Mouse (Mus musculus) hindbrain, embryonic 16.5 days (tissue): ENCODE data around the gene Pcsk5. TPM values are rescaled to one million over a fixed set of nuclear protein-coding genes. Genes with fewer than 3 reads are reported as not detected.

Experiments used
- ATAC-seq: fragments of 200-750 bp; cut with Nextera tagmentation; 2 replicates; pipeline ENCODE4 v1.8.0; 2017; ENCODE audit warnings: moderate TSS enrichment, moderate library complexity
- H3K27ac ChIP-seq: fragments of 300-500 bp; sonication (generic); 2 replicates; pipeline ENCODE4 v1.5.1; 2014; ENCODE audit warnings: low read depth, mild to moderate bottlenecking, control low read depth, low read length, moderate library complexity
- H3K27me3 ChIP-seq: fragments of 300-500 bp; sonication (generic); replicated peaks from 2 replicates; pipeline ENCODE4 v1.6.1; 2014; ENCODE audit warnings: low read length; ENCODE audit not compliant: control insufficient read depth, insufficient read depth
- H3K36me3 ChIP-seq: fragments of 300-500 bp; sonication (generic); 2 replicates; pipeline ENCODE4 v1.6.1; 2014; ENCODE audit warnings: mild to moderate bottlenecking, low read length, moderate library complexity, mixed read lengths; ENCODE audit not compliant: control insufficient read depth, insufficient read depth
- H3K4me1 ChIP-seq: fragments of 300-500 bp; sonication (generic); 2 replicates; pipeline ENCODE4 v1.6.1; 2014; ENCODE audit warnings: low read depth, low read length; ENCODE audit not compliant: control insufficient read depth, insufficient read depth
- H3K4me2 ChIP-seq: fragments of 300-500 bp; sonication (generic); 2 replicates; pipeline ENCODE4 v1.6.1; 2014; ENCODE audit warnings: mild to moderate bottlenecking, low read length, control low read depth, moderate library complexity
- H3K4me3 ChIP-seq: fragments of 300-500 bp; sonication (generic); 2 replicates; pipeline ENCODE4 v1.5.1; 2014; ENCODE audit warnings: mild to moderate bottlenecking, low read length, control low read depth, moderate library complexity
- H3K9ac ChIP-seq: fragments of 300-500 bp; sonication (generic); 2 replicates; pipeline ENCODE4 v1.6.1; 2014; ENCODE audit warnings: low read depth, mild to moderate bottlenecking, control low read depth, low read length, moderate library complexity
- H3K9me3 ChIP-seq: fragments of 300-500 bp; sonication (generic); 2 replicates; pipeline ENCODE4 v1.6.1; 2014; ENCODE audit warnings: mild to moderate bottlenecking, low read length, moderate library complexity; ENCODE audit not compliant: control insufficient read depth
- WGBS: fragments of 180-500 bp; shearing (Covaris S2); extraction: QIAGEN DNeasy Blood & Tissue Kit; methylation state at CpG from one replicate; pipeline ENCODE4 v1.1.7; 2014; 5-methylcytosine and 5-hydroxymethylcytosine counted together
- polyA plus RNA-seq: library from polyadenylated mRNA; unstranded; fragments of >200 nt; fragmentation: Nextera tagmentation; extraction: Ambion mirVana; gene quantifications from 2 replicates; pipeline ENCODE4 v1.2.1, GENCODE M21; 2015

The Pcsk5 gene
- polyA plus RNA-seq, 1 experiment from 2014 or later: 11.7 TPM

DNA sequence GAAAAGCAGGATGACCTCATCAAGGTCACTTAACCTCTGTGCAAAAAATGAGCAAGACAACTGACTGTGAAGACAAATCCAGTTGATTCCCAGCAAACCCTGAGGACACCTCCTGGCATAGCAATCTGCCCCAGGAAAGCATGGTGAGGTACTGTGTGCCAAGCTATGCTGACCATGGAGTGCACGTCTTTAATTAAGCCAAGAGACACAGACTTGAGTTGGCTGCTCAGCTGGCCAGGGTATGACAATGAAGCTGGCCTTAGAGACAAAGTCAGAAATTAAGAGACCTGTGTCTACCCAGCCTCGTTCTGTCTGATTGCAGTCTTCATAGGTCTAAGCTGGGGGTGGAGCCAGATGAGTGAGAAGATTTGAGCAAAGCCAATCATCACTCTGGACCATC is 72.4 kb downstream of the Pcsk5 start:
- no peak for ATAC-seq
- Histone ChIP-seq H3K9me3 (no peaks in the 10 kb centered on the region), H3K36me3 (no peaks in the 10 kb centered on the region), H3K4me2 (no peak overlapping the region), H3K4me1 (no peaks in the 10 kb centered on the region), H3K4me3 (no peak overlapping the region), H3K27ac (no peak overlapping the region), H3K27me3 (no peaks in the 10 kb centered on the region), H3K9ac (no peak overlapping the region)
- WGBS: 91% methylated on average over 2 of the region's 2 CpGs

DNA sequence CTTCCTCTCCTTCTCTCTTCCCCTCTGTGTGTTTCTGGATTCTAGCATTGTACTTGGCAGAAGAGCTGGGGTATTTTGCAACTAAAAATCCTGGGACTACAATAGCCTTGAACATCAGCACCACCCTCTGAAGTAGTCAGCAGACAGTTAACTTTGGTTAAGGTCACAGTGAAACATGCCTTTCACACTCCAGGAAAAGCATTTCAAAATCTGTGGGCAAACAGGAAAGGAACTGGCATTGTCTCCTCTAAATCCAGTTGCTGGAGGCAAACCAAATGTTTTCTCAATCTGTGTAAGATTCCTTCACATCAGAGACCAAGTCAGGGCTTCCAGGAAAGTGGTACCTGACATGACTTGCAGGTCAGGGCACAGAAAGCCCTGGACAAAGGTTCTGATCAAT is 74.7 kb downstream of the Pcsk5 start:
- no peaks in the 10 kb centered on the region for H3K9me3 ChIP-seq
- no peak for ATAC-seq
- H3K4me1 ChIP-seq: no peaks in the 10 kb centered on the region
- H3K36me3 ChIP-seq: no peaks in the 10 kb centered on the region
- no peak overlapping the region for H3K27ac ChIP-seq
- no peak overlapping the region for H3K4me2 ChIP-seq
- no peak overlapping the region for H3K9ac ChIP-seq
- no peaks in the 10 kb centered on the region for H3K27me3 ChIP-seq
- no peak overlapping the region for H3K4me3 ChIP-seq

DNA sequence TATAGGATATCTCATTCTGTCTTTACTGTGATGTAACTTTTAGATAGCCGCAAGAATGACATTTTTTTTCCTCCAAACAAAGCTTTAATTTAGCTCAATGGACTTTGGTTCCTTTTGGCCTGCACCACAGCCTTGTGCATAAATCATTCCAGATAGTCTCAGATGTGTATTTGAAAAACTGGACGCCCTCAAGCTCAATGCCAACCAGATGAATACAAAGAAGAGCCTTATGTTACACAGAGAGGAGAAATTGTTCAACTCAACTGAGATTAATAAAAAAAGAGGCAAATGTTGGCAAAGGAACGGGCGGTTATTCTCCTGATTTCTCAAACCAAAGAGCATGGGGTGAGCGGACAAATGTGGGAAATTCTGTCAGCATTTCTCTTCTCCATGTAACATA is 75.8 kb downstream of the Pcsk5 start:
- H3K9me3 ChIP-seq: no peaks in the 10 kb centered on the region
- no peak overlapping the region for H3K27ac ChIP-seq
- 0 out of 2 replicates have a peak, but pooled peaks have one; percentile 30 for ATAC-seq
- H3K4me2 ChIP-seq: no peak overlapping the region
- no peaks in the 10 kb centered on the region for H3K27me3 ChIP-seq
- no peak overlapping the region for H3K4me3 ChIP-seq
- 55% methylated on average over 5 of the region's 5 CpGs for WGBS
- no peak overlapping the region for H3K9ac ChIP-seq
- no peaks in the 10 kb centered on the region for H3K4me1 ChIP-seq
- H3K36me3 ChIP-seq: no peaks in the 10 kb centered on the region

DNA sequence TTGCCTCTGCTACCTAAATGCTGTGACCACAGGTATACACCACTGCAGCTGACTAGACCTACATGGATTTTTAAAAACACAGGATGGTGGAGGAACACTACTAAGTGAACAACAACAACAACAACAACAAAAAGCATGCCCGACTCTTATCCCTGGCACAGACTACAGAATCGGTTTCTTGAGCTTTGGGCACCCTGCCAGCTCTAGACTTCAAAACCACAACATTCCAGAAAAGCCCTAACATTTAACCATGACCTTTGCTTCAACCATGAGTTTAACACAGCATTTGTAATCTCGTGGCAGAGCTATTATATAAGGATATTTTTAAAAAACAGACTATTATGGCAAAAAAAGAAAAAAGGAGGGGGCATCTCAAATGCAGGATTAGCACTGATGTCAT is 84.6 kb downstream of the Pcsk5 start:
- Histone ChIP-seq H3K9me3 (no peaks in the 10 kb centered on the region), H3K36me3 (no peaks in the 10 kb centered on the region), H3K4me1 (no peaks in the 10 kb centered on the region), H3K27ac (no peak overlapping the region), H3K27me3 (no peaks in the 10 kb centered on the region), H3K9ac (no peak overlapping the region), H3K4me2 (no peak overlapping the region), H3K4me3 (no peak overlapping the region)
- no peak for ATAC-seq
- 47% methylated on average over 3 of the region's 3 CpGs for WGBS

DNA sequence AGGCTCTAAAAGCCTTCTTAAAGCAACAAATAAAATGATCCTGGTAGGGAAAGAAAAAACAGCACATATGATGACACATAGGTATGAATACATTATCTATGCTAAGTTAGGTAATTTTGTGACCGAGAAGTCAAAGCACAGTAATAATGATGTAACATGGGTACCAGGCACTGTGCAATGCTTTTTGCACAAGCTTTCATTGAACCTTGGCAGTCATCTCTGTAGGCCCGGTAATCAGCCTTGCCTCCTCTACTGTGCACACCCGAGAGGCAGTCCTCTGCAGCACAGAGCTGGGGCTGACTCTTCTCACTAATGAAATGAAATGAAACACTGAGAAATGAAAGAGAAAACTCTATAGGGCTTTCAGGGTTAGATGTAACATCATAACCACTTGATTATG is 89.1 kb downstream of the Pcsk5 start:
- Histone ChIP-seq H3K27ac (no peak overlapping the region), H3K9ac (no peak overlapping the region), H3K27me3 (no peaks in the 10 kb centered on the region), H3K4me3 (no peak overlapping the region), H3K36me3 (no peaks in the 10 kb centered on the region), H3K4me1 (no peaks in the 10 kb centered on the region), H3K4me2 (no peak overlapping the region), H3K9me3 (no peaks in the 10 kb centered on the region)
- ATAC-seq: no peak
- 84% methylated on average over 3 of the region's 3 CpGs for WGBS

DNA sequence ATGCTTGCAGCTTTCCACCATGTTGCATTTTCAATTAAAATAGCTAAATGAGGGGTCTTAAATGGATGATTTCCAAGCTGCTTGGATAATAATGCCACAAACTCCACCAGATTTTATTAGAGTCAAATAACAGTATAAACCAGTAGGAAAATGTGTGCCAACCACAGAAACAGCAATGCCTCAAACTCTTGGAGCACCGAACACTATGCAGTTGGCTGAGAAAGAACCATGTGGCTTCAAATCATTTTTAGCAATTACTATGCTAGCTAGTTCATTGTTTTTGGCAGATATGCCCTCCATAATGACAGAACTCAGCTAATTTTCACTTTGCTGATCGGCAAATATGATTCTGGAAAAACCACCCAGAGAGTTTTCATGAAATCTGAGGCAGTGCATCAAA is 92.1 kb downstream of the Pcsk5 start:
- Histone ChIP-seq H3K4me3 (no peak overlapping the region), H3K27ac (no peak overlapping the region), H3K4me1 (no peaks in the 10 kb centered on the region), H3K4me2 (no peak overlapping the region), H3K9me3 (no peaks in the 10 kb centered on the region), H3K27me3 (no peaks in the 10 kb centered on the region), H3K36me3 (no peaks in the 10 kb centered on the region), H3K9ac (no peak overlapping the region)
- 90% methylated on average over 2 of the region's 2 CpGs for WGBS
- no peak for ATAC-seq

DNA sequence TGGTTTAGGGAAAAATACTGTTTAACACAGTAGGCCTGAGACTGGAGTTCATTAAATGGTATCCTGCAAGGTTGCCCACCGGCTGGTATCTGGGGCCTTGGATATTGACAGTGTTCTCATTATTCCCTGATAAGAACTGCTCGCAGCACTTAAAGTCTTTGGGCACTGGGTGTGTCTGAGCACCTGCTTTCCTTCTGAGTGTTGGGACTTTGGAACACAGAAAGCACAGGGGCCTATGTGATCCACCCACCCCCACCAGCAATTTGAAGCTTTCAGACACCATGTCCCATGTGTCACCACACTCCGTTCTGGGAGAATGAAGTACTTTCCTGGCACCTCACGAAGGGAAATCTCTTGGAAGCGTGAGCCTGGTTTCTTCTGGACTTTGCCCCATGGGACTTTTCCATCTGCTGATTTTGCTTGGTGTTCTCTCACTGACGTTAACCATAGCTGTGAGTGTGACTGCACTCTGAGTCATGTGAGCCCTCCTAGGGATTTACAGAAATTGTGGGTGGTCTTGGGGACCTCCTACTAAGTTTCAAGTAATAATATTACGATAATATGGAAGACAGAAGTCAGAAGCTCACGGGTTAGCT is 92.9 kb downstream of the Pcsk5 start:
- Histone ChIP-seq H3K9ac (no peak overlapping the region), H3K36me3 (no peaks in the 10 kb centered on the region), H3K4me1 (no peaks in the 10 kb centered on the region), H3K4me2 (no peak overlapping the region), H3K27ac (no peak overlapping the region), H3K4me3 (no peak overlapping the region), H3K27me3 (no peaks in the 10 kb centered on the region), H3K9me3 (no peaks in the 10 kb centered on the region)
- no peak for ATAC-seq
- 87% methylated on average over 8 of the region's 8 CpGs for WGBS

DNA sequence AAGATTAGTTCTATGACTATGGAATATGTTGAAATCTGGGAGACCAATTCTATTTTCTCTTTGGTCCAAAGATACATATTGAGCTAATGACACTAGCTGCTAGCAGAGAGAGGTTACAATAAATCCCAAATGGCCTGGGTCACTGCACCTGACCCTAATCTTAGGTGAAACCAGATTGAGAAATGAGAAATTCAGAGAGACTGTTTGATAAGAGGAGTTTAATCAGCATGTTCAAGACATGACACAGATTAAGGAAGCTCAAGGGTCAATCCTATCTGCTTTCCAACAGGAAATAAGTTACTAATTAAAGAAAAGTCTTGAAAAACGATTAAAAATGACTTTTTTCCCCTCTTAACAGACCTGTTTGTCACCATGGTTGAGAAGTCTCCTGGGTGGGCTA is 96.0 kb downstream of the Pcsk5 start:
- 53% methylated on average over 1 of the region's 1 CpGs for WGBS

DNA sequence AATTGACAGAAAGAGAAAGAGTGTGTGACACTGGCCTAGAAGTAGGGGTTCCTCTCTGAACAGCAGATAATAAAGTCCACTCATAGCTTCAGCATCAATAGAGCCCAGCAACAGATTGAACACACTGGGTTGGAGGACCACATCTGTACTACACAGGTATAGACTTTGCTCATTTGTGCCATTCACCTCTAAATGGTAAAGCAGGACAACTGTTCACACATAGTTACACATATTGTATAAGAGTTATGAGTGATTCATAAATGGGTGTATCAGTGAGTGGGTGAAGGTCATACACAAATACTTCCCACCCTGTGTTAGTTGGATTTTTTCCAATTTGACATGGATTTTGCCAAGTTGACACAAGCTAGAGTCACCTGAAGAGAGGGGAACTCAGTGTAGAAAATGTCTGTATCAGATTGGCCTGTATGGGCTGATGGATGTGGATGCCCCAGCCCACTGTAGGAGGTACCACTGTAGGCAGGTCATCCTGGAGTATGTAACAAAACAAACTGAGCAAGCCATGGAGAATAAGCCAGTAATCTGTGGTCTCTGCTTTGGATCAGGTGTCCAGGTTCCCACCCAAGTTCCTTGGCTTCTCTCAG is 104.7 kb downstream of the Pcsk5 start:
- ATAC-seq: no peak
- Histone ChIP-seq H3K4me1 (no peaks in the 10 kb centered on the region), H3K27me3 (no peaks in the 10 kb centered on the region)

More for the DNA sequence above, 96.0 kb downstream of the Pcsk5 start:
- H3K4me1 ChIP-seq: no peaks in the 10 kb centered on the region
- no peak overlapping the region for H3K4me3 ChIP-seq
- H3K27ac ChIP-seq: no peak overlapping the region
- ATAC-seq: no peak
- no peak overlapping the region for H3K4me2 ChIP-seq
- no peaks in the 10 kb centered on the region for H3K36me3 ChIP-seq
- no peaks in the 10 kb centered on the region for H3K27me3 ChIP-seq
- H3K9ac ChIP-seq: no peak overlapping the region
- H3K9me3 ChIP-seq: no peaks in the 10 kb centered on the region

More for the DNA sequence above, 104.7 kb downstream of the Pcsk5 start:
- H3K4me3 ChIP-seq: no peak overlapping the region
- H3K4me2 ChIP-seq: no peak overlapping the region
- H3K9me3 ChIP-seq: no peaks in the 10 kb centered on the region
- no peak overlapping the region for H3K9ac ChIP-seq
- no peak overlapping the region for H3K27ac ChIP-seq
- H3K36me3 ChIP-seq: no peaks in the 10 kb centered on the region
